Mouse (Mus musculus) hindlimb bud, embryonic 11.5 days (tissue): ENCODE results near the gene Gm6890.
"Not testable (repeated sequence)": the region's sequence is repeated elsewhere in the genome, so short reads cannot be mapped to it uniquely, and the experiment has no call there.

Experiments used
- DNase-seq: peaks from one replicate; pipeline ENCODE4 v3.0.0-alpha.2; 2012; ENCODE audit warnings: low read depth, low spot score; ENCODE audit errors: extremely low spot score

Gm6890 gene

GRCm38 (mm10) chrX:74740627-74741026, at the start of gene Gm6890:
TSS of gene Gm6890 (plus strand) at chrX:74740927.
- DNase-seq = not testable (repeated sequence)

- not testable (repeated sequence) for DNase-seq
Measured at GRCm38 (mm10) chrX:74726195-74726594, 14.5 kb upstream of the Gm6890 start.

GRCm38 (mm10) chrX:74770715-74771114, 30.0 kb downstream of the Gm6890 start:
- not testable (repeated sequence) for DNase-seq
